Mouse (Mus musculus): ENCODE data around the gene Eif2ak3. TPM values are rescaled to one million over a fixed set of nuclear protein-coding genes. Genes with fewer than 3 reads are reported as not detected.

Gene Eif2ak3
- polyA plus RNA-seq, 1 experiment from 2014 or later: 13.6 TPM

DNA sequence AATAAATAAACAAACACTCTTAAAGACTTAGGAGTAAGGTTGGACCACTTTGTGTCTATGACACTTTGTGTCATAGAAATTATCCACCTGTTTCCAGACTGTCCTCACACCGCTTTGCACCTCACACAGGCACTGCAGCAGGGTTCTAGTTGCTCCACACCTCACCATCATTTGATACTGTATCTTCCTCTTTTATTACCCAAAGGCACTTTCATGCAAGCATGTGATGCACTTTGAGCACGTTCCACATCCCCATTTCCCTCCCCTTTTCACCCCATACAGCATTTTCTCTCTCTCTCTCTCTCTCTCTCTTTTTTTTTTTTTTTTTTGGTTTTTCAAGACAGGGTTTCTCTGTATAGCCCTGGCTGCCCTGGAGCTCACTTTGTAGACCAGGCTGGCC, 7.0 kb upstream of the Eif2ak3 start:
- H3K4me1 ChIP-seq (replicated peaks): no peaks in the 10 kb centered on the region
- H3K27ac ChIP-seq: no peak overlapping the region
- ATAC-seq (ENCODE audit: insufficient number of reproducible peaks, insufficient read depth, low FRiP score, low TSS enrichment, low read depth): no peak
- no peak overlapping the region for H3K9ac ChIP-seq (replicated peaks)
- H3K36me3 ChIP-seq: no peaks in the 10 kb centered on the region
- no peaks in the 10 kb centered on the region for H3K9me3 ChIP-seq
- no peak overlapping the region for H3K4me2 ChIP-seq
- no peak overlapping the region for H3K4me3 ChIP-seq (replicated peaks)
- WGBS: 68% methylated on average over 2 of the region's 2 CpGs
- H3K27me3 ChIP-seq: no peaks in the 10 kb centered on the region

DNA sequence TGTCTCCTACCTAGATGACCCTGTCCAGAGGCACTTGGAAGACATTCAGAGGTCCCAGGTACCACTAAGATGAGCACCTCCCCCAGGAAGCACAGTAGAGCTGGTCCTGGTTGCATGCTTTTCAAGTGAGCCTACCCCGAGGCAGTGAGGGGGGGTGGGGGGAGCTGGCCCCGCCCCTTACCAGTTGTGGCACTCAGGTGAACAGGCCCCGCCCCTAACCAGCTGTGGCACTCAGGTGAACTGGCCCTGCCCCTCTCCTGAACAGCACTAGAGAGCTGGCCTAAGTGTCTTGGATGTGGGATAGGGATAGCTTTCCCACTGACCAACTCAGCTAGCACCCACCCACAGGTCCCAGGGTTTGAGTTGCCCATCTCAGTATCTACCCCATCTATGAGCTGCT, 5.8 kb upstream of the Eif2ak3 start:
- no peak overlapping the region for H3K4me2 ChIP-seq
- WGBS: 43% methylated on average over 3 of the region's 3 CpGs
- no peaks in the 10 kb centered on the region for H3K27me3 ChIP-seq
- H3K4me3 ChIP-seq (replicated peaks): no peak overlapping the region
- no peak overlapping the region for H3K27ac ChIP-seq
- H3K36me3 ChIP-seq: no peaks in the 10 kb centered on the region
- no peak for ATAC-seq (ENCODE audit: insufficient number of reproducible peaks, insufficient read depth, low FRiP score, low TSS enrichment, low read depth)
- peaks cover 7% of the 10 kb centered on the region; the same call in 1 of the 2 replicates for H3K4me1 ChIP-seq (replicated peaks)
- H3K9ac ChIP-seq (replicated peaks): no peak overlapping the region
- no peaks in the 10 kb centered on the region for H3K9me3 ChIP-seq

GRCm38 (mm10) chr6:70840281-70840680, 4.0 kb upstream of the Eif2ak3 start:
- Histone ChIP-seq H3K27me3 (no peaks in the 10 kb centered on the region), H3K36me3 (no peaks in the 10 kb centered on the region), H3K27ac (no peak overlapping the region), H3K4me3 (replicated peaks) (no peak overlapping the region), H3K9me3 (no peaks in the 10 kb centered on the region), H3K4me2 (no peak overlapping the region), H3K9ac (replicated peaks) (no peak overlapping the region), H3K4me1 (replicated peaks) (peaks cover 9% of the 10 kb centered on the region; the same call in 1 of the 2 replicates)
- WGBS: 69% methylated on average over 5 of the region's 5 CpGs
- ATAC-seq (ENCODE audit: insufficient number of reproducible peaks, insufficient read depth, low FRiP score, low TSS enrichment, low read depth): no peak

DNA sequence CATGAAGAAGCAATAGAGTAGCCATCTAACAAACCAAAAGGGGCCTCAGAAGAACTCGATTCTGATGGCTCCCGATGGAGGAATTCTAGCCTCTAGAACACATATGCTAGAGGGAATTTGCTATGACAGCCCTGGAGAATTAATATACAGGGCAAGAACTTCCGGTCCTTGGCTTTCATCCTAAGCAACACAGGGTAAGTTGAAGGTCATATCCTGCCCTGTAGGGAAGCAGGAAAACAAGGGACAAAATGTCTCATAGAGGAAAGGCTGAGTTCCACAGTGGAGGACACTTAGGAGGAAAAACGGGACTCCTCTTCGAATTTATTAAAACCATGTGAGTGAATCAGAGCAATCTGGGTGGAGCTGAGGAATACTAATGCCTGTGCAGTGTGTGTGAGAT, 1.3 kb upstream of the Eif2ak3 start:
- Histone ChIP-seq H3K4me3 (replicated peaks) (0 out of 2 replicates have a peak overlapping the region, but pooled peaks have one; percentile 1), H3K9ac (replicated peaks) (no peak overlapping the region), H3K36me3 (no peaks in the 10 kb centered on the region), H3K4me2 (peak overlapping the region; percentile 60), H3K9me3 (no peaks in the 10 kb centered on the region), H3K27ac (no peak overlapping the region), H3K4me1 (replicated peaks) (peaks cover 30% of the 10 kb centered on the region), H3K27me3 (no peaks in the 10 kb centered on the region)
- WGBS: 72% methylated on average over 5 of the region's 5 CpGs
- no peak for ATAC-seq (ENCODE audit: insufficient number of reproducible peaks, insufficient read depth, low FRiP score, low TSS enrichment, low read depth)

GRCm38 (mm10) chr6:70844896-70845646, 756 bp downstream of the Eif2ak3 start:
- Histone ChIP-seq H3K4me3 (replicated peaks) (peak overlapping the region; percentile 91), H3K27me3 (no peaks in the 10 kb centered on the region), H3K4me1 (replicated peaks) (peaks cover 37% of the 10 kb centered on the region), H3K36me3 (no peaks in the 10 kb centered on the region), H3K9me3 (no peaks in the 10 kb centered on the region), H3K4me2 (peak overlapping the region; percentile 78), H3K27ac (peak overlapping the region; percentile 86), H3K9ac (replicated peaks) (peak overlapping the region; percentile 82)
- no peak for ATAC-seq (ENCODE audit: insufficient number of reproducible peaks, insufficient read depth, low FRiP score, low TSS enrichment, low read depth)
- 2% methylated on average over 38 of the region's 38 CpGs for WGBS

GRCm38 (mm10) chr6:70847386-70847785, 3.1 kb downstream of the Eif2ak3 start:
- Histone ChIP-seq H3K4me1 (replicated peaks) (peaks cover 37% of the 10 kb centered on the region), H3K9me3 (no peaks in the 10 kb centered on the region), H3K4me3 (replicated peaks) (no peak overlapping the region), H3K36me3 (no peaks in the 10 kb centered on the region), H3K4me2 (peak overlapping the region; percentile 33), H3K27ac (peak overlapping the region; percentile 54), H3K9ac (replicated peaks) (0 out of 2 replicates have a peak overlapping the region, but pooled peaks have one; percentile 31), H3K27me3 (no peaks in the 10 kb centered on the region)
- 24% methylated on average over 3 of the region's 3 CpGs for WGBS
- no peak for ATAC-seq (ENCODE audit: insufficient number of reproducible peaks, insufficient read depth, low FRiP score, low TSS enrichment, low read depth)

DNA sequence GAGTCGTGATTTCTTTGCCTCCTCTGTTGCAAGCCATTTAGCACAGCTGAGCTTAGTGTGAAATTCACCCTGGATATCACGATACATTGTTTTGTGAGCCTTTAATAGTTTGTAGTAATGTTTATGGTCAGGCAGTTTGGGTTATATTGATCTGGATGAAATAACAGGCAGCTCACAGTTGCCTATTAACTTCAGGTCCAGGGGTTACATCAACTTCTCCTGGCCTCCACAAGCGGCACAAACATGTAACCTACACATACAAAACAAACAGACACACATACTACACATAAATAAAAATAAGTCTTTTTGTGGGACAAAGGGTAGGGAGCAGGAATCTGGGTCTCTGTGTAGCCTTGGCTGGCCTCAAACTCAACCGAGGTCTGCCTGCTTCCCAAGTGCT, 9.1 kb downstream of the Eif2ak3 start:
- ATAC-seq (ENCODE audit: insufficient number of reproducible peaks, insufficient read depth, low FRiP score, low TSS enrichment, low read depth): no peak
- Histone ChIP-seq H3K9me3 (no peaks in the 10 kb centered on the region), H3K27me3 (no peaks in the 10 kb centered on the region), H3K4me2 (no peak overlapping the region), H3K9ac (replicated peaks) (no peak overlapping the region), H3K4me1 (replicated peaks) (0 out of 2 replicates have a peak, but pooled peaks cover 3% of the 10 kb centered on the region), H3K27ac (no peak overlapping the region), H3K36me3 (0 out of 2 replicates have a peak, but pooled peaks cover 2% of the 10 kb centered on the region), H3K4me3 (replicated peaks) (no peak overlapping the region)
- WGBS: 66% methylated on average over 4 of the region's 4 CpGs

DNA sequence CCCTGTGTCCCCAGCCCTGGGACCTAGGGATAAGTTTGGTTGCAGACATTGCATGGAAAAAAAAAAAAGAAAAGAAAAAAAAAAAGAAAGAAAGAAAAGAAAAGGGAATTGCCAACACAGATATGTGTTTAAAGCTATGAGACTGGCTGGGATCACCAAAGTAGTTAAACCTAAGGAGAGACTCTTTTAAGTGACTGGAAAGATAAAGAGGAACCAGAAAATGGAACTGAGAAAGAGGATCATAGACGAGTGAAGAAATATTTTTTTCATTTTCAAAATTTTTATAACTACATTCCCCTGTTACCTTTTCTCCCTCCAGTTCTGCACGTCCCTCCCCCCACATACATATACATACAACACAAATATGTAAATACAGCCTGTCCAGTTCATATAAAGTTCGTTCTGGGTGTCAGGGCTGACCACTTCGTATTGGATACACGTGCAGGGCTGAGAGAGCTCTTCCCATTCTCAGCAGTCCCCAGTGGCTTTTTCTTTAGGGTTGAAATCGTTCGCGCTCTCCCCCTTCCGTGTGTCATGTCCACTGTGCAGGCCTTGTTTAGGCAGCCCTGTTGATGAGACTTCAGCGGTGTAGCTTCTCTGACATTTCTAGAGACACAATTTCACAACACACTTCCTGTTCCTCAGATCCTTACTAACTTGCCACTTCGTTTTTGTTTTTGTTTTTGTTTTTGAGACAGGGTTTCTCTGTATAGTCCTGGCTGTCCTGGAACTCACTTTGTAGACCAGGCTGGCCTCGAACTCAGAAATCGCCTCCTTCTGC, 11.4 kb downstream of the Eif2ak3 start:
- Histone ChIP-seq H3K27ac (no peak overlapping the region), H3K36me3 (peaks cover 16% of the 10 kb centered on the region), H3K4me2 (no peak overlapping the region), H3K27me3 (no peaks in the 10 kb centered on the region), H3K4me1 (replicated peaks) (no peaks in the 10 kb centered on the region), H3K9ac (replicated peaks) (no peak overlapping the region), H3K4me3 (replicated peaks) (no peak overlapping the region), H3K9me3 (no peaks in the 10 kb centered on the region)
- WGBS: 91% methylated on average over 13 of the region's 13 CpGs
- no peak for ATAC-seq (ENCODE audit: insufficient number of reproducible peaks, insufficient read depth, low FRiP score, low TSS enrichment, low read depth)

GRCm38 (mm10) chr6:70862726-70863125, 18.4 kb downstream of the Eif2ak3 start:
- Histone ChIP-seq H3K27ac (no peak overlapping the region), H3K4me3 (replicated peaks) (no peak overlapping the region), H3K4me1 (replicated peaks) (no peaks in the 10 kb centered on the region), H3K9ac (replicated peaks) (no peak overlapping the region), H3K4me2 (no peak overlapping the region), H3K36me3 (peaks cover 16% of the 10 kb centered on the region), H3K27me3 (no peaks in the 10 kb centered on the region), H3K9me3 (no peaks in the 10 kb centered on the region)
- 86% methylated on average over 7 of the region's 7 CpGs for WGBS
- ATAC-seq (ENCODE audit: insufficient number of reproducible peaks, insufficient read depth, low FRiP score, low TSS enrichment, low read depth): no peak

DNA sequence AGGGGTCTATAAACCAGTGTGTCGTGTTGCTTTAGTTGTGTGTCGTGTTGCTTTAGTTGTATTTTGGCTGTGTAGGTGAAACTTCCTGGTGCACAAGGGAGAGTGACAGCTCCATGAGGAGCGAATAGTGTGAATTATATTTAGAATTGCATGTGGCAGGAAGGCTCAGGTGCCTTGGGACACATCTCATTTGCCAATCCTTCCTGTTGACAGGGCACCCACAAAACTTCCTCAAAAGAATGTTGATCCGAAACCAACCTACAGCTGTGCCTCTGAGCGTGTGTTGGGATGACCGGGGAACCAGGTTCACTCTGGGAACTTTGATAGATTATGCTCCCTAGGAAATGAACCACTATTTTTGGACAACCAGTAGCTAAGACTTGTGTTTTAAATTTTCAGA, 20.0 kb downstream of the Eif2ak3 start:
- ATAC-seq (ENCODE audit: insufficient number of reproducible peaks, insufficient read depth, low FRiP score, low TSS enrichment, low read depth): no peak
- Histone ChIP-seq H3K27me3 (no peaks in the 10 kb centered on the region), H3K4me1 (replicated peaks) (no peaks in the 10 kb centered on the region), H3K9ac (replicated peaks) (no peak overlapping the region), H3K4me3 (replicated peaks) (no peak overlapping the region), H3K27ac (no peak overlapping the region), H3K36me3 (peaks cover 6% of the 10 kb centered on the region), H3K9me3 (no peaks in the 10 kb centered on the region), H3K4me2 (no peak overlapping the region)
- 88% methylated on average over 6 of the region's 6 CpGs for WGBS

DNA sequence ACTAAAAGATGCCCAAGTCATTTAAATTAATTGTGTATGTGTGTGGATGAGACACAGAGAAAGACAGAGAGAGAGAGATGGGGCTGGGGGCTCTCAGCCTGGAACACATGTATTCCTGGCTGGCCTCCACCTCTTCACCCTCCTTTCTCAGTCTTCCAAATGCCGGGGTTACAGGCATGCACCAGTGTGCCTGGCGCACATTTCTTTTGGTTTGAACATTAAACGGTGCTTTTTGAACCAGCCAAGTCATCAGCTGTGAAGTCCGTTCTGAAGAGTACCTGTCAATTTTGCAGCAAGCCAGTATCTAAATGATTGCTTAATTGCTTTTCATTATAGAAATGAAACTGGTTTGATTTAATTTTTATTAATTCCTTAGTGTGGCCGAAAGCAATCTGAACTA, 22.4 kb downstream of the Eif2ak3 start:
- Histone ChIP-seq H3K27ac (no peak overlapping the region), H3K36me3 (no peaks in the 10 kb centered on the region), H3K9ac (replicated peaks) (no peak overlapping the region), H3K9me3 (no peaks in the 10 kb centered on the region), H3K4me2 (no peak overlapping the region), H3K4me1 (replicated peaks) (no peaks in the 10 kb centered on the region), H3K4me3 (replicated peaks) (no peak overlapping the region), H3K27me3 (no peaks in the 10 kb centered on the region)
- no peak for ATAC-seq (ENCODE audit: insufficient number of reproducible peaks, insufficient read depth, low FRiP score, low TSS enrichment, low read depth)
- WGBS: 87% methylated on average over 5 of the region's 5 CpGs

Data from limb, embryonic 12.5 days (tissue).